Mouse (Mus musculus) lung, postnatal 4 days (tissue): ENCODE results near the gene Ercc6l2.
"Not testable (repeated sequence)": the region's sequence is repeated elsewhere in the genome, so short reads cannot be mapped to it uniquely, and the experiment has no call there.

Experiments
- DNase-seq, 2 experiments: peaks; one replicate each; pipeline ENCODE4 v3.0.0; 2021

Gene Ercc6l2

GRCm38 (mm10) chr13:63885532-63885949, 70.5 kb downstream of the Ercc6l2 start:
- peak in 1 of 2 experiments; percentile 31 for DNase-seq

DNA sequence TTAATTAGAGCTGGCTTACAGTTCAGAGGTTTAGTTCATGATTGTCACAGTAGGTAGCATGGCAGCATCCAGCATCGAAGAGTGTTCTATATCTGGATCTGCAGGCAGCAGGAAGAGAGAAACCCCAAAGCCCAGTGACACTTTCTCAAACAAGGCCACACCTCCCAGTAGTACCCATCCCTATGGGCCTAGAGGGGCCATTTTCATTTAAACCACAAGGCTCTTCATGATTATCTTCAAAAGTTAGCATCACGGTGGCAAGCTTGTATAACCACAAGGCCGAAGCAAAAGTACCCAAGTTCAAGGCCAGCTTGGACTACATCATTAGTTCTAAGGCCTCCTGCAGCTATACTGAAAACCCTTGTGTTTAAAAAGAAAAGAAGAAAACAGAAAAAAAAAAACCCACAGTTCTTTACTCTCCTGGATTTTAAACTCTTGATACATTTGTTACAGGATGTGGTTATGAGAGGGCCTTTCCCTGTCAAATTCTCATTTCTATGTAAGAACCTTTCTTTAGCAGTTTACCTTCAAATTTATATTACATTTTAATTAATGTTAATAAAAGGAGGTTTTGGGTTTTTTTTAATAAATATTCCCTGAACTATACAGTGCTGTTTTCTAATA, 71.5 kb downstream of the Ercc6l2 start:
- DNase-seq, result no peak

DNA sequence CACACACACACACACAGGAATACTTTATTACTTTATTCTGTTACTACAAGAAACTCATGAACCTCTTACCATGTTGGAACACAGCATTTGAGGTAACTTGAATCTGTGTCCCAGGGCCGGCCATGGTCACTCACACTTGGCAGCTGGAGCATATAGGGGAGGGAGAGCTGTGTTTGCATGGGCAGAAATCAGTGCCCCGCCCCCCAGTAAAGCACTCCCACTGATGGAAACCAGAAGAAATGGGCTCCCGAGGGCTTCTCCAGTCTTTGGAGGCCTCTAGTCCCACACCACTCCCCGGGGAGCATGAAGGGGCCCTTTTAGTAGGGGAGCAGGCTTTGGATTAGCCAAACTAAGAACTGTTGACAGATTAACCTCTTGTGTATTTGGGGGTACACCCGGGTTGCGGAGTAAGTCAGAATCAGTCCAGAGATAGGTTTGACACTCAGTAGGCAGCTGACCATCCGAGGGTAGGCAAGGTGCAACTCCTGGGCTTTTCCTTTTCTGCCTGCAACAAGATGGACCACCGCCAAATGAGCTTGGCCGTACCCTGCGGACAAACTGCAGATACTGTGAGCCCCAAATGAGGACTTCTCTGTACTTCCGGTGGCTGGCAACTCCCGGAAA, 85.8 kb downstream of the Ercc6l2 start:
- DNase-seq, result peak; percentile 32 to 43

- DNase-seq, result peak; percentile 83 to 89
Measured at GRCm38 (mm10) chr13:63901303-63901713, 86.3 kb downstream of the Ercc6l2 start.

GRCm38 (mm10) chr13:63901714-63902597, 86.9 kb downstream of the Ercc6l2 start:
- DNase-seq, result peak; percentile 56 to 74

- DNase-seq, result peak; percentile 53 to 83
Measured at GRCm38 (mm10) chr13:63906516-63906915, 91.5 kb downstream of the Ercc6l2 start.

GRCm38 (mm10) chr13:63907437-63907836, 92.4 kb downstream of the Ercc6l2 start:
- no peak for DNase-seq

GRCm38 (mm10) chr13:63910141-63910804, 95.2 kb downstream of the Ercc6l2 start:
- peak in 1 of 2 experiments; percentile 56 for DNase-seq

GRCm38 (mm10) chr13:63911617-63912016, 96.6 kb downstream of the Ercc6l2 start:
- DNase-seq, result no peak

- DNase-seq, result no peak
Measured at GRCm38 (mm10) chr13:63913136-63913535, 98.1 kb downstream of the Ercc6l2 start.

- peak; percentile 18 to 41 for DNase-seq
Measured at GRCm38 (mm10) chr13:63915176-63915575, 100.1 kb downstream of the Ercc6l2 start.

GRCm38 (mm10) chr13:63915684-63916083, 100.6 kb downstream of the Ercc6l2 start:
- no peak for DNase-seq

GRCm38 (mm10) chr13:63916568-63916967, 101.5 kb downstream of the Ercc6l2 start:
- DNase-seq, result no peak

- DNase-seq, result peak; percentile 71 to 87
Measured at GRCm38 (mm10) chr13:63917198-63917767, 102.2 kb downstream of the Ercc6l2 start.

GRCm38 (mm10) chr13:63917776-63918621, 103.0 kb downstream of the Ercc6l2 start:
- DNase-seq, result peak; percentile 55 to 75

- peak; percentile 28 to 54 for DNase-seq
Measured at GRCm38 (mm10) chr13:63918733-63919422, 103.8 kb downstream of the Ercc6l2 start.

DNA sequence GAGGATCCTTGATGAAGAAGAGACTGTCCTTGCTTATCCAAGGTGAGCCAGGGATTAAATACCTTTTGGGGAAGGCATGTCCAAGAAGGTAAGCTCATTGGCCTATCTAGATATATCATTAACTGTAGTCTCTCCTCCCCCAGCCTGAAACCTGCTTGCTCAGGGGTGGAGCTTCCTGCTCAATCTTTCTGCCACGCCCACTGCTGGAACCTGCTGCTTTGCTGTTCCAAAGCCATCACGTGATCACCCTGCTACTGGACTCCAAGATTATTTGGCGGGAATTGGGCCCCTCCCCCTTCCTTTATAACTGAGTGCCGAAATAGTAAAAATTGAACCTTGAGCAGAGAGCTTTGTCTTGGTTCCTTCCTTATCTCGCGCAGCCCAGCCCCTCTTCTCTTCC, 109.0 kb downstream of the Ercc6l2 start:
- DNase-seq, result not testable (repeated sequence)

DNA sequence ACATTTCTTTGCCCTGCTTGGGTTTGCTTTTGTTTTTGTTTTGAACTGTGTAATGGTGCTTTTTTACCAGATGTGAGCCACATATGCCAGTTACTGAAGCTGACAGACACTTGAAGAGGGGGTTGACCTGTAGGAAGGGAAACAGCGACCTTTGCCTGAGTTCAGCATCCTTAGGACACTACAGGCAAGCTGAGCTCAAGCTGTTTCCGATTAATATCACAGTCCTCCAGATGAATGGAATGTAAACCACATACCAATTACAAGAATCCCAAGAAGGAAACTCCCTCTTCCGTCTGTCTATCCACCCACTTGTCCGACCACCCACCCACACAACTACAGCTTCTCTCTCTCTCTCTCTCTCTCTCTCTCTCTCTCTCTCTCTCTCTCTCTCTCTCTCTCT, 112.3 kb downstream of the Ercc6l2 start:
- peak; percentile 9 to 40 for DNase-seq

- peak; percentile 51 to 62 for DNase-seq
Measured at GRCm38 (mm10) chr13:63929351-63929750, 114.3 kb downstream of the Ercc6l2 start.

DNA sequence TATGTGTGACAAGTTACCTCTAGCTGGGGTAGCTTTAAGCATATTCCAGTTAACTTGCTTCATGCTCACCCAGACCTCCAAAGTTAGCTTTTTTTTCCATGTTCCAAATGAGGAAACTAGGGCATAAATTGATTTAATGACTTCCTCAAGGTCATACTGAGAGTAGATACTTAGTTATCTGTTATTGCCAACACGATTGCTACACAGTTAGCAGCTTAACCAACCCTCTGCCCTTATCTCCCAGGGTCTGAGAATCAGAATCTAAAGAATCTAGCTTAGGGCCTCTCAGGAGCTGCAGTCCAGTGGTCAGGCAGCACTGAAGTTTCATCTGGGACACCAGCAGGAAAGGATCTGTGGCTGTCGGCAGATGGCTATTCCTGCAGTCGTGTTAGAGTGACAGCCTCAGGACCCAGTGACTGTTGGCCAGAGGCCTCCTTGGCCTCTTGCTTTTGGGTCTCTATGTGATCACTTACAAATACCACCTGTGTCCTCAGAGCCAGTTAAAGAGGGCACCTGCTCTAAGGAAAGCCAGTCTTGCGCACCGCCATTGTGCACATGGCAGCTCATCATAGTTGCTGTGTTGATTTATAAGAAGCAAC, 115.0 kb downstream of the Ercc6l2 start:
- peak in 1 of 2 experiments; percentile 53 for DNase-seq
